Mouse (Mus musculus): ENCODE data around the gene Ripply2. TPM values are rescaled to one million over a fixed set of nuclear protein-coding genes. Genes with fewer than 3 reads are reported as not detected.

The Ripply2 gene
- polyA plus RNA-seq, 1 experiment from 2014 or later, result 2.1 TPM

DNA sequence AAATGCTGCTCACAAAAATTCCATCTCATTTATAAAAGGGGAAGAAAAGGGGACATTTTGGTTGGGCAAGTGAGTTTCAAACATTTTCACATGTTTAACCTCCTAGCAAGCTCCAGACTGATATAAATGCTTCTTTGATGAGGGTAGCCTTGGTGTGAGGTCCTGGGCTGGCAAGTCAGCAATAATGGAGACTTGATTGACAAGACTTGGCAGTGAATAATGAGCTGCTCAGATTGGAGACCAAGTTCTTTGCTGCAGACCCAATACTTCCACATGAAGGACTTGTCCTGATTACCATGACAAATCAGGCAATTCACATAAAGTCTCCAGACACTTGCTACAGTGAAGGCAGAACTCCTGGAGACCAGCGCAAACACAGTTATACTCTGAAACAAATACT lies 6.4 kb upstream of the Ripply2 start:
- Histone ChIP-seq H3K27me3 (ENCODE audit: control insufficient read depth, insufficient read depth, low read length) (no peaks in the 10 kb centered on the region), H3K4me3 (ENCODE audit: low read depth, low read length) (no peak overlapping the region), H3K9ac (ENCODE audit: low read length) (no peak overlapping the region), H3K27ac (ENCODE audit: low read depth, low read length) (no peak overlapping the region), H3K9me3 (ENCODE audit: control insufficient read depth, low read length) (no peaks in the 10 kb centered on the region), H3K4me2 (ENCODE audit: low read depth) (no peak overlapping the region), H3K4me1 (ENCODE audit: control insufficient read depth, insufficient read depth, low read length) (no peaks in the 10 kb centered on the region), H3K36me3 (ENCODE audit: control insufficient read depth, insufficient read depth, low read length) (no peaks in the 10 kb centered on the region)
- DNase-seq (ENCODE audit: low spot score) (no peak), ATAC-seq (ENCODE audit: insufficient read depth, low FRiP score, low TSS enrichment) (no peak)
- 84% methylated on average over 1 of the region's 1 CpGs for WGBS

DNA sequence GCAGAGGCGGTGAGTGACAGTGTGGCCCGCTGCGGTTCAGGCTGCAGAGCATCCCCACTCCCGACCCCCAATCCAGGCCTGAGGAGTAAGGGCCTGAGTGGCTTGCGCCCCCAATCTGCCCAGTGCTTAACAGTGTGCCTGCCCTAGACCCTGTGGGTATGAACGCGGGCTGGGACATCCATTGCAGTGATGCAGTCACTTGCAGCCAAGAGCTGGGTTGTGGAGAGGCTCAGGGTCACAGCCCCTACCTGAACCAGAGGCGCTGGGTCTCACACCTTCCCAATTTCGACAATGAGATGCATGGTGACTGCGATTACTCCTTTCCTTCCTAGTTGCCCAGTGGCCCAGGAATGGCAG lies 579 bp downstream of the Ripply2 start:
- H3K4me3 ChIP-seq (ENCODE audit: low read depth, low read length), result peak overlapping the region; percentile 43
- ATAC-seq (ENCODE audit: insufficient read depth, low FRiP score, low TSS enrichment) (peak; percentile 69), DNase-seq (ENCODE audit: low spot score) (no peak)
- no peaks in the 10 kb centered on the region for H3K9me3 ChIP-seq (ENCODE audit: control insufficient read depth, low read length)
- WGBS, result 4% methylated on average over 10 of the region's 10 CpGs
- no peaks in the 10 kb centered on the region for H3K4me1 ChIP-seq (ENCODE audit: control insufficient read depth, insufficient read depth, low read length)
- H3K4me2 ChIP-seq (ENCODE audit: low read depth), result peak overlapping the region; percentile 69
- no peak overlapping the region for H3K27ac ChIP-seq (ENCODE audit: low read depth, low read length)
- peak overlapping the region; percentile 53 for H3K9ac ChIP-seq (ENCODE audit: low read length)
- no peaks in the 10 kb centered on the region for H3K36me3 ChIP-seq (ENCODE audit: control insufficient read depth, insufficient read depth, low read length)
- peaks cover 4% of the 10 kb centered on the region; the same call in 1 of the 2 replicates for H3K27me3 ChIP-seq (ENCODE audit: control insufficient read depth, insufficient read depth, low read length)

DNA sequence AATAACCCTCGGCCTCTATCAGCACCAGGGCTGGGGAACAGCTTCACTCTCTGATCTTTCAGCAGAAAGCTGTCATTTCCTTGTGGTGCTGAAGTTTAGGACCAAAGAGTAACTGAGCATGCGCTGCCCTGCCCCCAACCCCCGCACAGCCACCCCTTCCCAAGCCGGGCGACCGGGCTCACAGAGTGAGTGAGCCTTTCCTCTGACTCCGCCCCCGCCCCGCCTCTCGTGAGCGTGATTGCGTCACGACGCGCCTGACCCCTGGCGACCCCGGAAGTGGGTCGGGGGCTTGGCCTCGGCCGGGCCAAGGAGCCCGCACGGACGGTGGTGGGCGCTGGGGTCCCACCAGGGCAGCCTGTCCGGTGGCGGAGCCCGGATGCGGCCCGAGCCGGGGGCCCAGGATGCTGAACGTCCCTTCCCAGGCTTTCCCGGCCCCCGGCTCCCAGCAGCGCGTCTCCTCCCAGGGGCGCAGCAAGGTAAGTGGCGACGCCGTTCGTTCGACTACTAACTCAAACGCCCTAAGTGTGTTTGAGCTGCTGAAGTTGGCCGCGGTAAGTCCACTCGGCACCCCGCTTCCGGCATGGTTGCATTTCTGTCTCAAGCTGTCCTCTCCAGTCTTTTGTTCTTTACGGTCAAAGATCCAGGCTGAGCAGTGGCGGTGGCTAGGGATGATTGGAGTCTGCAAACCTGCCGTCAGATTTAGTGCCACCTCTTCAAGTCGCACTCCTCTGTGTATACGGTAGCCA lies 6.6 kb downstream of the Ripply2 start, which contains the start of gene Cyb5r4:
Gene Cyb5r4 (plus strand): TSS at position 237 of the 746 bp plus-strand sequence.
- DNase-seq (ENCODE audit: low spot score) (peak; percentile 97), ATAC-seq (ENCODE audit: insufficient read depth, low FRiP score, low TSS enrichment) (peak; percentile 99)
- no peaks in the 10 kb centered on the region for H3K36me3 ChIP-seq (ENCODE audit: control insufficient read depth, insufficient read depth, low read length)
- H3K27me3 ChIP-seq (ENCODE audit: control insufficient read depth, insufficient read depth, low read length), result no peaks in the 10 kb centered on the region
- peak within 1 kb of the TSS; percentile 68 for H3K4me3 ChIP-seq (ENCODE audit: low read depth, low read length)
- WGBS, result under 1% methylated on average over 52 of the region's 52 CpGs
- H3K27ac ChIP-seq (ENCODE audit: low read depth, low read length), result no peak within 1 kb of the TSS
- H3K9ac ChIP-seq (ENCODE audit: low read length), result peak within 1 kb of the TSS; percentile 47
- H3K9me3 ChIP-seq (ENCODE audit: control insufficient read depth, low read length), result no peaks in the 10 kb centered on the region
- H3K4me2 ChIP-seq (ENCODE audit: low read depth), result peak within 1 kb of the TSS; percentile 67
- peaks cover 9% of the 10 kb centered on the region; the same call in 1 of the 2 replicates for H3K4me1 ChIP-seq (ENCODE audit: control insufficient read depth, insufficient read depth, low read length)

DNA sequence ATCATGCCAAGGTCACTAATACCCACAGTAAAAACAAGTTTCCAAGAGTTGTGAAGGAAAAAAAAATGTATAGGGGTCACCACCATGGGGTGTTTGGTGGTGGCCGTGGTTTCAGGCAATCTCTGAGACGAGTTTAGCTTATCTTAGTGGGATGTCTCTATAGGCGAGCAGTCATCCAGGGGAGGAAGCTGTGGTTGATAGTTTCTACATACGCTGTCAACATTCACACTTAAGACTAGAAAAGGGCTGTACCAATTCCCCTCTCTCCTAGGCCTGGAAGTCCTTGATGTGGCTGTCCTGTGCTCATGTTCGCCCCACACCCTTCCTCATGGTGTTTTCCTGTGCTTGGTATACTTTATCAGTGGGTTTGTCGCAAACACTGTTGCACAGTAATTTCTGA lies 10.4 kb downstream of the Ripply2 start:
- H3K27ac ChIP-seq (ENCODE audit: low read depth, low read length), result no peak overlapping the region
- no peak for DNase-seq (ENCODE audit: low spot score)
- peaks cover 9% of the 10 kb centered on the region; the same call in 1 of the 2 replicates for H3K4me1 ChIP-seq (ENCODE audit: control insufficient read depth, insufficient read depth, low read length)
- no peak overlapping the region for H3K4me2 ChIP-seq (ENCODE audit: low read depth)
- H3K4me3 ChIP-seq (ENCODE audit: low read depth, low read length), result no peak overlapping the region
- no peak for ATAC-seq (ENCODE audit: insufficient read depth, low FRiP score, low TSS enrichment)
- 82% methylated on average over 6 of the region's 6 CpGs for WGBS
- no peaks in the 10 kb centered on the region for H3K9me3 ChIP-seq (ENCODE audit: control insufficient read depth, low read length)
- H3K9ac ChIP-seq (ENCODE audit: low read length), result no peak overlapping the region
- no peaks in the 10 kb centered on the region for H3K36me3 ChIP-seq (ENCODE audit: control insufficient read depth, insufficient read depth, low read length)
- H3K27me3 ChIP-seq (ENCODE audit: control insufficient read depth, insufficient read depth, low read length), result no peaks in the 10 kb centered on the region

DNA sequence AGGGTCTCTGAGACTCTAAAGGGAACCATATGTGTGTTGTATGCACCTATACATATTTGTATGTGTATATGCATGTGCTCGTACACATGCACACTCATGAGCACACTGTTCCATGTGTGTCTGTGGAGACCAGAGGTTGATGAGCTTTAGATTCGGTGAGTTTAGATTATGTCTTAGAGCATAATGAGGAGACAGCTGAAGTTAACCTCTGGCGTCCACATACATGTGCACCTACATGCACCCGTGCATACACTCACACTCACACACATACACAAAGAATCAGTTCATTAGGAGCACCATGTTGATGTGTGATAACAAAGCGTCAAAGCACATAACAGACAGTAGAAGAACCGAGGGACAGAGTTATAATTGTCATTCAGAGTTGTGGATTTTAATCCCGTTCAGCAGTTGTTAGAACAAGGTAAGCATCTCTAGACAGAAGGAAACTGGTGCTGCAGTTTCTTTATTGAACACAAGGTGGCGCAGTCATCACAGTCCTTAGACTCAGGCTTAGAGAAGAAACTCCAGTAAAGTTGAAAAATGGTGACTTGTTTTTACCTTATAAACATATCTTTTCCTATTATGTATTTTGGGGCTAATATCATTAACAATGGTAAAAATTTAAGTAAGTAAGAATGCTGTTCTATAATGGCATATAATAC lies 12.2 kb downstream of the Ripply2 start:
- Histone ChIP-seq H3K4me3 (ENCODE audit: low read depth, low read length) (no peak overlapping the region), H3K36me3 (ENCODE audit: control insufficient read depth, insufficient read depth, low read length) (no peaks in the 10 kb centered on the region), H3K27ac (ENCODE audit: low read depth, low read length) (no peak overlapping the region), H3K4me2 (ENCODE audit: low read depth) (no peak overlapping the region), H3K9me3 (ENCODE audit: control insufficient read depth, low read length) (no peaks in the 10 kb centered on the region), H3K27me3 (ENCODE audit: control insufficient read depth, insufficient read depth, low read length) (no peaks in the 10 kb centered on the region), H3K9ac (ENCODE audit: low read length) (no peak overlapping the region), H3K4me1 (ENCODE audit: control insufficient read depth, insufficient read depth, low read length) (peaks cover 8% of the 10 kb centered on the region; the same call in 1 of the 2 replicates)
- peak; percentile 46; the same call in 1 of the 2 replicates for ATAC-seq (ENCODE audit: insufficient read depth, low FRiP score, low TSS enrichment)
- peak; percentile 58 for DNase-seq (ENCODE audit: low spot score)
- WGBS, result 47% methylated on average over 8 of the region's 8 CpGs

DNA sequence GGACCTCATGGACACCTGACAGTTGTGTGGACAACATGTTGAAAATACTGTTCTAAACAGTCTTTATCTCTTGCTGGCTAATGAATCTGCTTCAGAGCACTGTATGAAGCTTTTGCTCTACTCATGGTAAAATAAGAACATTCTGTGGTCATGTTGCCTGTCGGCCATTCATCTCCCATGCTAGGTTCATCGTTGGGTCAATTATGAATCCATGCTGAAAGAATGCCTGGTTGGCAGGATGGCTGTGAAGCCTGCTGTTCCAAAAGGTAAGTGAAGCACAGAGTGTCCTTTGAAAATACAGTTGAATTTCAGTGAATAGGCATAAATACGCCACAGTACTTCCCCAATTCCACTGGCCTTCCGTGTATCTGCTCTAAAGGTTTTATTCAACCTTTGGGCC lies 16.9 kb downstream of the Ripply2 start:
- 78% methylated on average over 4 of the region's 4 CpGs for WGBS
- H3K27ac ChIP-seq (ENCODE audit: low read depth, low read length), result no peak overlapping the region
- no peaks in the 10 kb centered on the region for H3K9me3 ChIP-seq (ENCODE audit: control insufficient read depth, low read length)
- no peaks in the 10 kb centered on the region for H3K27me3 ChIP-seq (ENCODE audit: control insufficient read depth, insufficient read depth, low read length)
- no peaks in the 10 kb centered on the region for H3K36me3 ChIP-seq (ENCODE audit: control insufficient read depth, insufficient read depth, low read length)
- DNase-seq (ENCODE audit: low spot score) (no peak), ATAC-seq (ENCODE audit: insufficient read depth, low FRiP score, low TSS enrichment) (no peak)
- H3K4me1 ChIP-seq (ENCODE audit: control insufficient read depth, insufficient read depth, low read length), result no peaks in the 10 kb centered on the region
- no peak overlapping the region for H3K4me2 ChIP-seq (ENCODE audit: low read depth)
- H3K4me3 ChIP-seq (ENCODE audit: low read depth, low read length), result no peak overlapping the region
- H3K9ac ChIP-seq (ENCODE audit: low read length), result no peak overlapping the region

DNA sequence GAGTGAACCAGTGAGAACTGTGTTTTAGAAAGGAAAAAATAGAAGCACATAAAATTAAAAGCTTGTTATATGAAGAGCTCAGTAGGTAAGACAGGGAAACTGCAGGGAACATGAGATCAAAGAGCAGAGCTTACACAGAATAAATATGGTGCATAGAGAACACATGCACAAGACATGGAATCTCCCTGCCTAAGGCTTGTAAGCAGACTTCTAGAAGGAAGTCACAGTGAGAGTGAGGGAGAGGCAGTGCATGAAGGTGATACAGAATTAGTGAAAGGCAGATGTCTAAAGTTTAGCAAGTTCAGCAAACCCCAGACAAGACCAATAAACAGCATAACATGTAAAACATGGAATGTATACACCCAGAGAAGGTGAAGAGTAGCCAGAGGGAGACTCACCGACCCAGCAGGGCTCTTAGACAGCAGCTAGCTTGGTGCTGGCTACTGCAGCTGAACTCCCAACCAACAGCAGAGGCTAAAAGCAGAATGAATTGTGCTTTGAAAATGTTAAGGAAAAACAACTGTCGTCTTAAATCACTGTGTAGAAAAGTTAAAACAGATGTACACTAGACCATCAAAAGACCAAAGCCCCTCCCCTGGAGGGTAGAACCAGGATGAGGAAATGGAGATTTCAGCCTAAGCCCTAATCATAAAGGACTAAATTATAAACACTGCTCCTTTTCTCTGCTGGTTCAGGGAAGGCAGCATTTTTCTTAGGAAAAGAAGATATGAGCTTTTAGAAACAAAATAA lies 19.7 kb downstream of the Ripply2 start:
- no peaks in the 10 kb centered on the region for H3K27me3 ChIP-seq (ENCODE audit: control insufficient read depth, insufficient read depth, low read length)
- no peaks in the 10 kb centered on the region for H3K4me1 ChIP-seq (ENCODE audit: control insufficient read depth, insufficient read depth, low read length)
- H3K27ac ChIP-seq (ENCODE audit: low read depth, low read length), result no peak overlapping the region
- ATAC-seq (ENCODE audit: insufficient read depth, low FRiP score, low TSS enrichment) (no peak), DNase-seq (ENCODE audit: low spot score) (no peak)
- no peak overlapping the region for H3K9ac ChIP-seq (ENCODE audit: low read length)
- H3K4me3 ChIP-seq (ENCODE audit: low read depth, low read length), result no peak overlapping the region
- no peaks in the 10 kb centered on the region for H3K9me3 ChIP-seq (ENCODE audit: control insufficient read depth, low read length)
- no peak overlapping the region for H3K4me2 ChIP-seq (ENCODE audit: low read depth)
- 45% methylated on average over 2 of the region's 2 CpGs for WGBS
- no peaks in the 10 kb centered on the region for H3K36me3 ChIP-seq (ENCODE audit: control insufficient read depth, insufficient read depth, low read length)

DNA sequence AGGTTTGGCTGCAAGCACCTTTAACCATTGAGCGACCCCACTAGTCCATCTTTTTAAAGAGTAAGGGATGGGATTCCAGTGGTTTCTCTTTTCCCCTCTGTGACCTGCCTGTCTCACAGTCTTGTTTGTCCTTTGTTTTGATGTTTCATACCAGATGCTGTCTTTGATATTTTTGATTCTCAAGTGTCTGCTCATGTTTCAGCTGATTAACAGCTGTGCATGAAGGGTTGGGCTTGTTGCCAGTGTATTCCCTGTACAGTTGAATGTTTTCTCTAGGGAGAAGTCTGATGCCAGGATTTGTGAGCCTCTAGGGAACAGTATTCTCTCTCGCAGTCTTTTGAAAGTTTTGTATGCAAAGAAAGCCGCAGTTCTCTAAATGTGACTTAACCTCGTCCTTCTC lies 34.1 kb downstream of the Ripply2 start:
- Histone ChIP-seq H3K27me3 (ENCODE audit: control insufficient read depth, insufficient read depth, low read length) (no peaks in the 10 kb centered on the region), H3K4me1 (ENCODE audit: control insufficient read depth, insufficient read depth, low read length) (no peaks in the 10 kb centered on the region), H3K4me3 (ENCODE audit: low read depth, low read length) (no peak overlapping the region), H3K9me3 (ENCODE audit: control insufficient read depth, low read length) (no peaks in the 10 kb centered on the region), H3K9ac (ENCODE audit: low read length) (no peak overlapping the region), H3K36me3 (ENCODE audit: control insufficient read depth, insufficient read depth, low read length) (0 out of 2 replicates have a peak, but pooled peaks cover 2% of the 10 kb centered on the region), H3K27ac (ENCODE audit: low read depth, low read length) (no peak overlapping the region), H3K4me2 (ENCODE audit: low read depth) (no peak overlapping the region)
- no peak for DNase-seq (ENCODE audit: low spot score)
- ATAC-seq (ENCODE audit: insufficient read depth, low FRiP score, low TSS enrichment), result no peak
- WGBS, result 78% methylated on average over 4 of the region's 4 CpGs
